Mouse (Mus musculus) liver, adult 2 months (tissue): ENCODE data around the gene Lrp5. TPM values are rescaled to one million over a fixed set of nuclear protein-coding genes. Genes with fewer than 3 reads are reported as not detected.

ENCODE experiments used
- DNase-seq: peaks from one replicate; pipeline ENCODE4 v3.0.0-alpha.2; 2011; ENCODE audit warnings: low read depth, low spot score; ENCODE audit errors: extremely low read depth
- H3K27ac ChIP-seq: fragments of 200-500 bp; replicated peaks from 2 replicates; pipeline ENCODE4 v1.5.1; 2012; ENCODE audit warnings: low read depth, mild to moderate bottlenecking, control low read depth, inconsistent platforms, low read length; ENCODE audit not compliant: insufficient read depth
- H3K27me3 ChIP-seq: fragments of 200-500 bp; 2 replicates; pipeline ENCODE4 v1.6.1; 2012; ENCODE audit warnings: mild to moderate bottlenecking, moderate library complexity, low read length, inconsistent platforms; ENCODE audit not compliant: control insufficient read depth, insufficient read depth
- H3K36me3 ChIP-seq: fragments of 200-500 bp; 2 replicates; pipeline ENCODE4 v1.6.1; 2012; ENCODE audit warnings: low read length, inconsistent platforms; ENCODE audit not compliant: control insufficient read depth, insufficient read depth
- H3K4me1 ChIP-seq: fragments of 200-500 bp; 2 replicates; pipeline ENCODE4 v1.6.1; 2011; ENCODE audit warnings: low read length; ENCODE audit not compliant: control insufficient read depth, insufficient read depth
- H3K4me3 ChIP-seq: fragments of 200-500 bp; 2 replicates; pipeline ENCODE4 v1.5.1; 2011; ENCODE audit warnings: low read depth, mild to moderate bottlenecking, control low read depth, low read length, moderate library complexity; ENCODE audit not compliant: insufficient read depth
- H3K79me2 ChIP-seq: fragments of 200-500 bp; 2 replicates; pipeline ENCODE4 v1.6.1; 2012; ENCODE audit warnings: inconsistent platforms, mild to moderate bottlenecking, low read length, moderate library complexity; ENCODE audit not compliant: control insufficient read depth, insufficient read depth
- H3K9ac ChIP-seq: fragments of 200-500 bp; 2 replicates; pipeline ENCODE4 v1.6.1; 2012; ENCODE audit warnings: low read depth, mild to moderate bottlenecking, control low read depth, inconsistent platforms, low read length
- CTCF ChIP-seq: fragments of 200-500 bp; IDR thresholded peaks from 2 replicates; pipeline ENCODE4 v1.5.1; 2011; ENCODE audit warnings: low read depth, low read length, control low read depth
- POLR2A ChIP-seq: fragments of 200-500 bp; IDR thresholded peaks from 2 replicates; pipeline ENCODE4 v1.6.1; 2011; ENCODE audit warnings: low read length, control low read depth; ENCODE audit not compliant: insufficient read depth; ENCODE audit errors: extremely low read depth
- WGBS: fragments of 180-500 bp; shearing (Covaris S2); methylation state at CpG from one replicate; pipeline ENCODE4 v1.1.7; 2018; 5-methylcytosine and 5-hydroxymethylcytosine counted together
- polyA plus RNA-seq: library from polyadenylated mRNA; depleted of rRNA; stranded (reverse); fragments of >200 nt; gene quantifications from 2 replicates; pipeline ENCODE4 v1.2.3, GENCODE M21; 2012
- total RNA-seq: library from RNA; depleted of rRNA; stranded (reverse); fragments of >200 nt; gene quantifications from 2 replicates; pipeline ENCODE4 v1.2.3, GENCODE M21; 2014

Gene Lrp5
- total and polyA plus RNA-seq, 2 experiments = 14.1 to 32.6 TPM

DNA sequence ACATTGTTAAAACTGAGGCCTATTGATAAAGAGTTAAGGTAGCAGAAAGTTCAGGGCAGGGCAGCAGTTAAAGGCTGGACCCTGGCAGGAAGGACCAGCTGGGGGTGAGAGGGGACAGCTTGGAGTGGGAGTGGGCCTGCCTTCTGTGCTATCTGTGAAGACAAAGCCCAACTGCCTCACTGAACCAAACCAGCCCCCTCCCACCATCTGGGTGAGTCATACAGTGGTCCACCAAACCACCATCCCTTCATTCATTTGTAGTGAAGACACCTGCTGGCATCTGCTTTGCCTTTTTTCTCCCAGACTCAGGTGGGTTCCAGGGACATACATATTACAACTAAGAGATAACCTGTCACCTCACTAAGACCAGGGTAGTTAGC lies 108.5 kb downstream of the Lrp5 start:
- H3K27ac ChIP-seq = no peak overlapping the region
- H3K4me1 ChIP-seq = peaks cover 5% of the 10 kb centered on the region; the same call in 1 of the 2 replicates
- no peak overlapping the region for H3K9ac ChIP-seq
- TF ChIP-seq POLR2A = no peak
- no peak for TF ChIP-seq CTCF
- no peaks in the 10 kb centered on the region for H3K36me3 ChIP-seq
- H3K79me2 ChIP-seq = peaks cover 12% of the 10 kb centered on the region; the same call in 1 of the 2 replicates
- H3K27me3 ChIP-seq = no peaks in the 10 kb centered on the region
- DNase-seq = no peak
- no peak overlapping the region for H3K4me3 ChIP-seq

DNA sequence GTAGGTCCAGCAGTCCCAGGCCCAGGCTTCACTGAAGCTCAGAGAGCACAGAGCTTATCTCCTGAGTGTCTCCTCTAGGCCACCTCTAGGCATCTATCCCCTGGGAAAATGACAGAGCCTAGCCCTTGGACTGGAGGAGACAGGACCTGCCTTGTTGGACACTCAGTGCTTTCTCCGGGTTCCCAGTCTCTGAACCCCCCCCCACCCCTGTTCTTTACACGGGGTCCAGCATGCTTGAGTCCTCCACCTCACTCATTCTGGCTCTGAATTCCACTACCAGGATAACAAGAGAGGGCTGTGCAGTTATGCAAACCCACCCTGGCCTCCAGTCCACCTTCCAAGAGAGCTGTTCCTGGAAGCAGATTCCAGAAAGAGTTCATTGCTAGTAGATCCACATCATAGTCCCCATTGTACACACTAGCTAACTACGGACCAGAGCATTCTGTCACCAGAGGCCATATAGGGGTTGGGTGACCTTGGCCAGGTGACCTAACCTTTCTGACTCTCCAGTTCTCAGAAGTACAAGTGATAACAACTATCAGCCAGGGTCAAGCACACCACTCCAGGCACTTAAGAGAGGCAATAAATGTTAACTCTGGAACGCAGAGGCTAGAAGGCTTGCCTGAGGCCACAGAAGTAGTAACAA lies 109.0 kb downstream of the Lrp5 start:
- WGBS = 52% methylated on average over 4 of the region's 4 CpGs
- Histone ChIP-seq H3K9ac (no peak overlapping the region), H3K27ac (no peak overlapping the region)

DNA sequence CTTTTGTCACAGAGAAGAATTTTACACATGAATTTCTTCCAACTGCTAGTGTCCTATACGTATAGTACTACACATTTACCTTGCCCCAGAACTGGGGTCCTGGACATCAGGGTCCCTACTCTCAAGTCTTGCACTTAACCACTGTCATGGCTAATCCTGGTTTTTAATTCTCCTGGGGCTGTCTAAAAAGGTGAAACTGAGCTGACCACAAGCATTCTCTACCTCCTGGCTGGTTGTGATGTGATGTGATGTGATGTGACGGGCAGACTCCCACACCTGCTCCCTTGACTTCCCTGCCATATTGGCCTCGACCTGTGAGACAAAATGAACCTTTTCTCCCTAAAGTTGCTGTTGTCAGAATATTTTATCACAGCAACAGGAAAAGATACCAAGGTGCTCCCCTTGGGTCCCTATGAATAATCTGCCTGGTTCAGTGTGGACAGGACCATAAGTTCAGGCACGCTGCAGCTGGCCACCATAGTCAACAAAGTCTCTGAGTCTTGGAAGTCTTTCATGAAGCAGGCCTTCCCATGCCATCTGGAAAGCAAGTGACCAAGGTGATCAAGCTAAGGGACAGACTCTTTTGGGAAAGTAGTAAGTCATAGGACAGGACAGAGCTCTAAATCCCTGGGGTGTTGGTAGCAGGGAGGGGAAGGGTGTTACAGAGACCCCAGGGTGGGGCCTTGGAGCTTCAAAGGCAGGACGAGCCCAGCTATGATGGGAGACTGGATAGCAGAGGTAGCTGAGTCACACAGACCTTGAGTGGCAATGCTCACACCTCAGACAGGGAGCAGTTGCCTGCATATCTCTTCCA lies 109.7 kb downstream of the Lrp5 start:
- TF ChIP-seq POLR2A = no peak
- no peak for TF ChIP-seq CTCF
- no peaks in the 10 kb centered on the region for H3K27me3 ChIP-seq
- 0 out of 2 replicates have a peak overlapping the region, but pooled peaks have one; percentile 63 for H3K4me3 ChIP-seq
- DNase-seq = no peak
- no peak overlapping the region for H3K27ac ChIP-seq
- H3K36me3 ChIP-seq = no peaks in the 10 kb centered on the region
- H3K4me1 ChIP-seq = peaks cover 7% of the 10 kb centered on the region; the same call in 1 of the 2 replicates
- H3K79me2 ChIP-seq = peaks cover 15% of the 10 kb centered on the region; the same call in 1 of the 2 replicates
- WGBS = 82% methylated on average over 5 of the region's 5 CpGs
- H3K9ac ChIP-seq = no peak overlapping the region

More for the DNA sequence above, 109.0 kb downstream of the Lrp5 start:
- Histone ChIP-seq H3K36me3 (no peaks in the 10 kb centered on the region), H3K27me3 (no peaks in the 10 kb centered on the region), H3K4me3 (no peak overlapping the region), H3K4me1 (peaks cover 7% of the 10 kb centered on the region; the same call in 1 of the 2 replicates), H3K79me2 (peaks cover 15% of the 10 kb centered on the region; the same call in 1 of the 2 replicates)
- DNase-seq = no peak
- no peak for TF ChIP-seq POLR2A
- TF ChIP-seq CTCF = no peak

DNA sequence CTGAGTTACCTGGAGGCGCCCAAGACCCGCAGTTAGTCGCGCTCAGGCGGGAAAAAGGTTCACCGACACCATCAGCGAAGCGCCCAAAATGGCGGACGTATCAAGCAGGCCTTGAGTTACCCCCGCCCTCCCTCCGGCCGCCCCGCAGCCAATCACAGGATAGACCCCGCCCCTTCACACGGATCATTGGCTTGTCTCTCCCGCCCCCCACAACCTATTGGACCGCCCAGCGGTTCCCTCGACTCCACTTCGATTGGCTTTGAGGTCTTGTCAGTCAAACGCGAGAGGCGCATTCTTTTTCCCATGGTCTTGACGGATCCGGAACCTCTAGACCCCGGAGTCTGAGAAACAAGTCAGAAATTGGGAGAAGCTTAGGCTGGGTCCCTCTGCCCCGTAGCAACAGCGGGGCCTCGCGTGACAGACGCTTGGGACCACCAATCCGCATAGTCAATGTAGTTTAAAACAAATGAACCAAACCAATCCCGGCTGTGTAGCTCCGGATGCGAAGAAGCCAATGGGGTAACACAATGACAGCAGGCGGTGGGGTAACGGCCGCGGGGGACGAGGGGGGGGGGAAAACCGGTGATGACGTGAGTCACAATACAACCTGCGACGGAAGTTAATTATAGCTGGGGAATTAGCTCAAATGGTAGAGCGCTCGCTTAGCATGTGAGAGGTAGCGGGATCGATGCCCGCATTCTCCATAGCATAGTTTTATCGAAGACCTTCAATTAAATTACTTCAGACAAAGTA lies 110.6 kb downstream of the Lrp5 start, which contains the start of gene Ppp6r3:
Gene Ppp6r3 (minus strand): TSS at position 118 of the 753 bp plus-strand sequence.
- under 1% methylated on average over 51 of the region's 51 CpGs for WGBS
- DNase-seq = peak; percentile 94
- peaks cover 20% of the 10 kb centered on the region; the same call in 1 of the 2 replicates for H3K79me2 ChIP-seq
- H3K27ac ChIP-seq = peak within 1 kb of the TSS; percentile 96
- no peaks in the 10 kb centered on the region for H3K36me3 ChIP-seq
- peak within 1 kb of the TSS; percentile 96 for H3K9ac ChIP-seq
- H3K4me1 ChIP-seq = peaks cover 10% of the 10 kb centered on the region; the same call in 1 of the 2 replicates
- peak within 1 kb of the TSS; percentile 89 for H3K4me3 ChIP-seq
- H3K27me3 ChIP-seq = no peaks in the 10 kb centered on the region
- peak; percentile 75 for TF ChIP-seq POLR2A
- no peak for TF ChIP-seq CTCF

DNA sequence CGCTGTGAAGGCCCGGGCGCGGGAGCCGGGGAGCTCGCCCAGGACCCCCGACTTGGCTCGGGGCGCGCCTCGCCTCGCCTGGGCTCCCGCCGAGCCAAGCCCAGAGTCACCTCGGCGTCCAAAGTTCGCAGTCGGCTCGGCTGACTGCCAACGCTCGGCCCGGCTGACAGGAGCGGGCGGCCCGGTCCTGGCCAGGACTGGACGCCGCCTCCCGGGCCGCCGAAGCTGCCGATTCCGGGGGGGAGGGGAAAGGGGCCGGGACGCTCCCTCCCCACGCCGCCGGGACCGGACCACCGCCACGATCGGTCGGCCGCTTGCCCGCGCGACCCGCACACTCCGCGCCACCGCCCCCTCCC lies 111.1 kb downstream of the Lrp5 start:
- TF ChIP-seq POLR2A = no peak
- no peak for TF ChIP-seq CTCF
- DNase-seq = peak; percentile 69

More for the DNA sequence above, 111.1 kb downstream of the Lrp5 start:
- WGBS = under 1% methylated on average over 47 of the region's 50 CpGs
- H3K27ac ChIP-seq = peak overlapping the region; percentile 96
- peak overlapping the region; percentile 89 for H3K4me3 ChIP-seq
- H3K9ac ChIP-seq = peak overlapping the region; percentile 96
- H3K27me3 ChIP-seq = no peaks in the 10 kb centered on the region
- peaks cover 10% of the 10 kb centered on the region; the same call in 1 of the 2 replicates for H3K4me1 ChIP-seq
- H3K36me3 ChIP-seq = no peaks in the 10 kb centered on the region
- peaks cover 24% of the 10 kb centered on the region; the same call in 1 of the 2 replicates for H3K79me2 ChIP-seq
